Mouse (Mus musculus): ENCODE results near the gene Krt81. TPM values are rescaled to one million over a fixed set of nuclear protein-coding genes. Genes with fewer than 3 reads are reported as not detected.
A peak's percentile ranks its signal among the peaks of the same experiment; 100 is the strongest.

Gene Krt81
- polyA plus RNA-seq, 1 experiment from 2014 or later, result not detected

- Histone ChIP-seq H3K36me3 (no peaks in the 10 kb centered on the region), H3K4me3 (no peak overlapping the region), H3K4me1 (peaks cover 2% of the 10 kb centered on the region; the same call in 1 of the 2 replicates), H3K9me3 (no peaks in the 10 kb centered on the region), H3K27ac (no peak overlapping the region), H3K9ac (no peak overlapping the region), H3K27me3 (peaks cover 4% of the 10 kb centered on the region), H3K4me2 (replicated peaks) (no peak overlapping the region)
- ATAC-seq (ENCODE audit: insufficient number of reproducible peaks, insufficient read depth, low FRiP score, low TSS enrichment), result no peak
- WGBS, result 45% methylated on average over 4 of the region's 4 CpGs
Measured at GRCm38 (mm10) chr15:101482056-101482455, 18.5 kb upstream of the Krt81 start.

GRCm38 (mm10) chr15:101479666-101480060, 16.1 kb upstream of the Krt81 start:
- H3K4me3 ChIP-seq, result peak overlapping the region; percentile 37
- H3K27me3 ChIP-seq, result peaks cover 6% of the 10 kb centered on the region
- H3K4me1 ChIP-seq, result peaks cover 2% of the 10 kb centered on the region; the same call in 1 of the 2 replicates
- 0 out of 2 replicates have a peak overlapping the region, but pooled peaks have one; percentile 22 for H3K9ac ChIP-seq
- no peaks in the 10 kb centered on the region for H3K36me3 ChIP-seq
- H3K27ac ChIP-seq, result no peak overlapping the region
- no peaks in the 10 kb centered on the region for H3K9me3 ChIP-seq
- WGBS, result 35% methylated on average over 11 of the region's 11 CpGs
- no peak for ATAC-seq (ENCODE audit: insufficient number of reproducible peaks, insufficient read depth, low FRiP score, low TSS enrichment)
- H3K4me2 ChIP-seq (replicated peaks), result peak overlapping the region; percentile 65

GRCm38 (mm10) chr15:101479007-101479665, 15.6 kb upstream of the Krt81 start:
- Histone ChIP-seq H3K4me3 (peak overlapping the region; percentile 37), H3K9ac (peak overlapping the region; percentile 22; the same call in 1 of the 2 replicates), H3K27me3 (peaks cover 7% of the 10 kb centered on the region), H3K36me3 (no peaks in the 10 kb centered on the region), H3K27ac (no peak overlapping the region), H3K4me1 (peaks cover 2% of the 10 kb centered on the region; the same call in 1 of the 2 replicates), H3K9me3 (no peaks in the 10 kb centered on the region), H3K4me2 (replicated peaks) (peak overlapping the region; percentile 65)
- 0 out of 2 replicates have a peak, but pooled peaks have one; percentile 45 for ATAC-seq (ENCODE audit: insufficient number of reproducible peaks, insufficient read depth, low FRiP score, low TSS enrichment)
- WGBS, result 10% methylated on average over 31 of the region's 31 CpGs

GRCm38 (mm10) chr15:101472952-101473528, 9.5 kb upstream of the Krt81 start, which contains the start of gene Krt86:
Gene Krt86, plus strand, starts transcription at chr15:101473478.
- no peaks in the 10 kb centered on the region for H3K9me3 ChIP-seq
- ATAC-seq (ENCODE audit: insufficient number of reproducible peaks, insufficient read depth, low FRiP score, low TSS enrichment), result no peak
- peaks cover 3% of the 10 kb centered on the region; the same call in 1 of the 2 replicates for H3K27me3 ChIP-seq
- no peak within 1 kb of the TSS for H3K4me3 ChIP-seq
- no peaks in the 10 kb centered on the region for H3K36me3 ChIP-seq
- H3K4me1 ChIP-seq, result no peaks in the 10 kb centered on the region
- H3K27ac ChIP-seq, result no peak within 1 kb of the TSS
- no peak within 1 kb of the TSS for H3K4me2 ChIP-seq (replicated peaks)
- 34% methylated on average over 10 of the region's 10 CpGs for WGBS
- no peak within 1 kb of the TSS for H3K9ac ChIP-seq

GRCm38 (mm10) chr15:101469093-101469492, 5.5 kb upstream of the Krt81 start:
- Histone ChIP-seq H3K27ac (no peak overlapping the region), H3K9ac (no peak overlapping the region), H3K4me2 (replicated peaks) (no peak overlapping the region), H3K36me3 (no peaks in the 10 kb centered on the region), H3K9me3 (no peaks in the 10 kb centered on the region), H3K4me1 (no peaks in the 10 kb centered on the region), H3K4me3 (no peak overlapping the region), H3K27me3 (no peaks in the 10 kb centered on the region)
- WGBS, result 83% methylated on average over 4 of the region's 4 CpGs
- ATAC-seq (ENCODE audit: insufficient number of reproducible peaks, insufficient read depth, low FRiP score, low TSS enrichment), result no peak

GRCm38 (mm10) chr15:101459283-101459682, 4.3 kb downstream of the Krt81 start:
- no peaks in the 10 kb centered on the region for H3K4me1 ChIP-seq
- 74% methylated on average over 14 of the region's 14 CpGs for WGBS
- no peak overlapping the region for H3K4me2 ChIP-seq (replicated peaks)
- H3K36me3 ChIP-seq, result no peaks in the 10 kb centered on the region
- no peak for ATAC-seq (ENCODE audit: insufficient number of reproducible peaks, insufficient read depth, low FRiP score, low TSS enrichment)
- no peaks in the 10 kb centered on the region for H3K9me3 ChIP-seq
- no peak overlapping the region for H3K4me3 ChIP-seq
- no peak overlapping the region for H3K27ac ChIP-seq
- H3K27me3 ChIP-seq, result no peaks in the 10 kb centered on the region
- no peak overlapping the region for H3K9ac ChIP-seq

GRCm38 (mm10) chr15:101458361-101458930, 5.1 kb downstream of the Krt81 start:
- no peak overlapping the region for H3K4me2 ChIP-seq (replicated peaks)
- no peak overlapping the region for H3K9ac ChIP-seq
- WGBS, result 57% methylated on average over 16 of the region's 16 CpGs
- no peaks in the 10 kb centered on the region for H3K4me1 ChIP-seq
- no peaks in the 10 kb centered on the region for H3K36me3 ChIP-seq
- ATAC-seq (ENCODE audit: insufficient number of reproducible peaks, insufficient read depth, low FRiP score, low TSS enrichment), result no peak
- no peaks in the 10 kb centered on the region for H3K9me3 ChIP-seq
- no peak overlapping the region for H3K27ac ChIP-seq
- no peak overlapping the region for H3K4me3 ChIP-seq
- no peaks in the 10 kb centered on the region for H3K27me3 ChIP-seq

GRCm38 (mm10) chr15:101455891-101456290, 7.7 kb downstream of the Krt81 start:
- no peaks in the 10 kb centered on the region for H3K27me3 ChIP-seq
- H3K4me3 ChIP-seq, result no peak overlapping the region
- no peaks in the 10 kb centered on the region for H3K4me1 ChIP-seq
- no peak overlapping the region for H3K27ac ChIP-seq
- ATAC-seq (ENCODE audit: insufficient number of reproducible peaks, insufficient read depth, low FRiP score, low TSS enrichment), result no peak
- H3K9me3 ChIP-seq, result no peaks in the 10 kb centered on the region
- H3K4me2 ChIP-seq (replicated peaks), result no peak overlapping the region
- 85% methylated on average over 6 of the region's 6 CpGs for WGBS
- no peaks in the 10 kb centered on the region for H3K36me3 ChIP-seq
- H3K9ac ChIP-seq, result no peak overlapping the region

- Histone ChIP-seq H3K9ac (no peak overlapping the region), H3K4me2 (replicated peaks) (no peak overlapping the region), H3K27me3 (no peaks in the 10 kb centered on the region), H3K4me3 (no peak overlapping the region), H3K9me3 (no peaks in the 10 kb centered on the region), H3K4me1 (no peaks in the 10 kb centered on the region), H3K27ac (no peak overlapping the region), H3K36me3 (no peaks in the 10 kb centered on the region)
- WGBS, result 75% methylated on average over 2 of the region's 2 CpGs
- ATAC-seq (ENCODE audit: insufficient number of reproducible peaks, insufficient read depth, low FRiP score, low TSS enrichment), result no peak
Measured at GRCm38 (mm10) chr15:101455292-101455691, 8.3 kb downstream of the Krt81 start.

- H3K4me1 ChIP-seq, result no peaks in the 10 kb centered on the region
- 83% methylated on average over 8 of the region's 8 CpGs for WGBS
- no peak overlapping the region for H3K9ac ChIP-seq
- H3K4me2 ChIP-seq (replicated peaks), result no peak overlapping the region
- H3K36me3 ChIP-seq, result no peaks in the 10 kb centered on the region
- no peak for ATAC-seq (ENCODE audit: insufficient number of reproducible peaks, insufficient read depth, low FRiP score, low TSS enrichment)
- H3K27me3 ChIP-seq, result no peaks in the 10 kb centered on the region
- H3K9me3 ChIP-seq, result no peaks in the 10 kb centered on the region
- H3K27ac ChIP-seq, result no peak overlapping the region
- no peak overlapping the region for H3K4me3 ChIP-seq
Measured at GRCm38 (mm10) chr15:101454774-101455173, 8.8 kb downstream of the Krt81 start.

GRCm38 (mm10) chr15:101453093-101453736, 10.3 kb downstream of the Krt81 start:
- H3K9ac ChIP-seq, result no peak overlapping the region
- H3K4me2 ChIP-seq (replicated peaks), result no peak overlapping the region
- no peaks in the 10 kb centered on the region for H3K9me3 ChIP-seq
- H3K27me3 ChIP-seq, result no peaks in the 10 kb centered on the region
- WGBS, result 7% methylated on average over 13 of the region's 13 CpGs
- H3K27ac ChIP-seq, result no peak overlapping the region
- no peak overlapping the region for H3K4me3 ChIP-seq
- no peaks in the 10 kb centered on the region for H3K36me3 ChIP-seq
- H3K4me1 ChIP-seq, result no peaks in the 10 kb centered on the region
- no peak for ATAC-seq (ENCODE audit: insufficient number of reproducible peaks, insufficient read depth, low FRiP score, low TSS enrichment)

Data from embryonic facial prominence, embryonic 12.5 days (tissue).